Mouse (Mus musculus) E14TG2a.4 (cell line): ENCODE data around the gene Ssb.

Experiments
- CTCF ChIP-seq: conservative IDR thresholded peaks from 2 replicates; pipeline ENCODE4 v1.5.1; 2014; ENCODE audit warnings: low read length
- NANOG ChIP-seq: IDR thresholded peaks from 2 replicates; pipeline ENCODE4 v1.6.1; 2014; ENCODE audit warnings: borderline replicate concordance, low read length, mixed read lengths
- POU5F1 ChIP-seq: IDR thresholded peaks from 2 replicates; pipeline ENCODE4 v1.6.1; 2014; ENCODE audit warnings: low read length, borderline replicate concordance

- TF ChIP-seq CTCF: no peak
- TF ChIP-seq POU5F1: no peak
- no peak for TF ChIP-seq NANOG
Observed at GRCm38 (mm10) chr2:69823129-69823677, 38.2 kb upstream of the Ssb start.
